Mouse (Mus musculus): Measurements from ENCODE around the gene Zdhhc13. TPM values are rescaled to one million over a fixed set of nuclear protein-coding genes. Genes with fewer than 3 reads are reported as not detected.

The Zdhhc13 gene
- polyA plus RNA-seq, 1 experiment, result not detected

DNA sequence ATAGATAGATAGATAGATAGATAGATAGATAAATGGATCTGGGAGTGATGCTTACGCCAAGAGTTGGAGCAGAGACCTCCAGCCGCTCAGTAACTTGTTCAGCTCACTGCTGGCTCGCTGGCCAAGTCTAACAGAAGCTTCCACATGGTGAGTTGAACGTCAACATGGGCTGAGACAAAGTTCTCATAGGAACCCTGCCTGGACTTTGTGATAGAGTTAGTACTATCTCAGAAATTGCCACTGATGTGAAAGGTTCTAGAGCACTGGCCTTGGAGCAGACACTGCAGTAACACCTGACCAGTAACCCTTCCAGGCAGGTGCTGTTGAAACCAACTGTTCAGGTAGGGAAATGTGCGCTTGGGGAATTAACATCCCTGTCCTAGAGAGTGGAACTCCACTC is 54.7 kb downstream of the Zdhhc13 start:
- H3K27ac ChIP-seq (ENCODE audit: insufficient read depth, low read depth, low read length), result no peak overlapping the region
- H3K4me1 ChIP-seq (ENCODE audit: control insufficient read depth, insufficient read depth, low read length), result peaks cover 4% of the 10 kb centered on the region
- WGBS, result 95% methylated on average over 5 of the region's 5 CpGs
- H3K4me3 ChIP-seq (ENCODE audit: insufficient read depth, low read depth, low read length), result no peak overlapping the region
- no peak for TF ChIP-seq POLR2A (IDR thresholded peaks at IDR 0.05; ENCODE audit: insufficient read depth, low read depth, low read length)
- TF ChIP-seq CTCF (IDR thresholded peaks at IDR 0.05; ENCODE audit: insufficient read depth, low read depth, low read length), result no peak

DNA sequence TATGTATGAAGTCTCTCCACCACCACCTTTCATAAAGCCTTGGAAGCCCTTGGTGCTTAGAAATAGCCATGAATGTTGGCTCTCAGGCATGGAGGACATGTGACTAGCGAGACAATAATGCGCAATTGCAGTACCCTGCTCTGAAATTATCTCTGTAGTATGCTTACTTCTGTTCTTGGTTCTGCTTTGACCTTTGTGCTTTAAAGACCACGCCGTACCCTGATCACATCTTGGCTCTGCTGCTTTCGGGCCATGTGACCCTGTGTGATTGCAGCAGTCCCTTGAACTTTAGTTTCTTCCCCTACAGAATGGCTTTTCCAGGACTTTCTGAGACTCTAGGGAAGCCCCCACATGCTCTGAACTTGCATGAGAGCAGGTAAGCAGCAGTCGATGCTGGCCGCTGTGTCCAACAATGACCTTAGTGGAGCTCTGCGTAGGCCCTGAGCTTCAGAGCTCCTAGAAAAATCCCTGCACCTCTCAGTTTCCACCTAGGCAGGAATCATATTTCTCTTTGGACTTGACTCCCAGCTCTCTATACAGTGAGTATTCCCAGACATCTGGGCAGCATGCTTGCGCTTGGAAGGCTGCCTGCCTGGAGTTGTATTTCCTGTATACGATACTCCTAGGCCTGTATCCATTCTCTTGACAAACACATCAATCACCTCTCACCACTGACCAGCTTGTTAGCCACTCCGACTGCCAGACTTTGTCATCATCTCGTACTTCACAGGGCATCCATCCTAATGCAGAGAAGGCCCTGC is 56.6 kb downstream of the Zdhhc13 start:
- no peak overlapping the region for H3K27ac ChIP-seq (ENCODE audit: insufficient read depth, low read depth, low read length)
- peaks cover 4% of the 10 kb centered on the region for H3K4me1 ChIP-seq (ENCODE audit: control insufficient read depth, insufficient read depth, low read length)
- WGBS, result 94% methylated on average over 12 of the region's 12 CpGs
- no peak for TF ChIP-seq POLR2A (IDR thresholded peaks at IDR 0.05; ENCODE audit: insufficient read depth, low read depth, low read length)
- no peak for TF ChIP-seq CTCF (IDR thresholded peaks at IDR 0.05; ENCODE audit: insufficient read depth, low read depth, low read length)
- no peak overlapping the region for H3K4me3 ChIP-seq (ENCODE audit: insufficient read depth, low read depth, low read length)

DNA sequence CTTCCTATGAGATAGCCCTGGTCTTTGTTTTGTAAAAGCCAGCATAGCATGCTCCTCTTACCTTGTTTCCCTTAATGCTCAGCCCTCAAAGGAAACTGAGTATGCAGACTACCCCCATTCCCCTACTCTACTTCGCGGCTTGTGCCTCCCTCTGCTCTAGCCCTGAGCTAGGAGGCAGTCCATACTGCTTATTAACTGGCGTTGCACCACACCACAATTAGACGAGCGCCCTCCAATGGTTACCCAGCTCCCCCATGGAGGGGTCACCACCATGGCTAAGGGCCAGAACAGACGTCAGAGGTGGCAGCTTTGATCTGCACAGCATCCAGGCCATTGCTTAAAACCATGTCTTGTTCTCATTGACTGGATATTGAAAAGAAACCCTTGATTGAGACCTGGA is 58.0 kb downstream of the Zdhhc13 start:
- WGBS, result 58% methylated on average over 6 of the region's 6 CpGs
- H3K4me1 ChIP-seq (ENCODE audit: control insufficient read depth, insufficient read depth, low read length), result peaks cover 4% of the 10 kb centered on the region
- no peak overlapping the region for H3K4me3 ChIP-seq (ENCODE audit: insufficient read depth, low read depth, low read length)
- TF ChIP-seq CTCF (IDR thresholded peaks at IDR 0.05; ENCODE audit: insufficient read depth, low read depth, low read length), result no peak
- no peak for TF ChIP-seq POLR2A (IDR thresholded peaks at IDR 0.05; ENCODE audit: insufficient read depth, low read depth, low read length)
- H3K27ac ChIP-seq (ENCODE audit: insufficient read depth, low read depth, low read length), result no peak overlapping the region

DNA sequence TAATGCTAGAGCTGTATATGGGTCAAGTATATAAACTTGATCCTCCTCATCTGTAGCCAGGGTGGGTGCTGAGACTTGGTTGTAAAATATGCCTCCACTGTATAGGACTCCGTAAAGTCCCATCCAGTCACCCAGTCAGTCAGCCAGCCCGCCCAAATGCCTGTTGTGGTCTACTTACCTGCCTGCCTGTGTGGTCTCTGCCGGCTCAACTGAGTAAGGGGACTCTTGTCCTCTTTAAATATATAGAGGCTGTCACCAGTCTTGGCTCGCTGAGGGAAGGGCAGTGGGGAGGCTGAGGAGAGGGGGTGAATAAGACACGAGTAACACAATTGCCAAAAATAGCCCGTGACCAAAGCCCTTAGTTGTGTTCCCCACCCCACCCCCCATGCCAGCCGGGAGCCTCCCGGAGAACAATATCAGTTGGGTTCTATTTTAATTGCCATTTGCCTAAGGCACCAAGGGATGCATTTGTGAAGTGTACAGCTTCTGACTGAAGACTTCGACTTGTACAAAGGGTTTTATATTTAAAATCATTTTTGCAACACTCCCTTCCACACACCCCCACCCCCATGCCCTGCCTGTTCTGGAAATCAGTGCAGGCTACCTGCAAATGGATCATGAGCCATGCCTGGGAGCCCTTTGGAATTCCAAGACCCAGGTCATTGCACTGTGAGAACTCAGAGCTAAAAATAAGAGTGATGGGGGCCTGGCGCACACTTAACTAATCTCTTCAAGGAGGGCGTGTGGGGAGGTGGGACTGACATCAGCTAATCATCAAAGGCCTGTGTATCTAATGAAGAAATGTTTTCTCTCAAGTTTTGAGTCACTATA is 59.2 kb downstream of the Zdhhc13 start, which contains the start of gene Csrp3:
Gene Csrp3 (minus strand): TSS at position 214 of the 831 bp plus-strand sequence.
- TF ChIP-seq CTCF (IDR thresholded peaks at IDR 0.05; ENCODE audit: insufficient read depth, low read depth, low read length) (no peak), POLR2A (IDR thresholded peaks at IDR 0.05; ENCODE audit: insufficient read depth, low read depth, low read length) (no peak)
- peaks cover 4% of the 10 kb centered on the region for H3K4me1 ChIP-seq (ENCODE audit: control insufficient read depth, insufficient read depth, low read length)
- H3K27ac ChIP-seq (ENCODE audit: insufficient read depth, low read depth, low read length), result no peak within 1 kb of the TSS
- WGBS, result 48% methylated on average over 11 of the region's 11 CpGs
- H3K4me3 ChIP-seq (ENCODE audit: insufficient read depth, low read depth, low read length), result no peak within 1 kb of the TSS

DNA sequence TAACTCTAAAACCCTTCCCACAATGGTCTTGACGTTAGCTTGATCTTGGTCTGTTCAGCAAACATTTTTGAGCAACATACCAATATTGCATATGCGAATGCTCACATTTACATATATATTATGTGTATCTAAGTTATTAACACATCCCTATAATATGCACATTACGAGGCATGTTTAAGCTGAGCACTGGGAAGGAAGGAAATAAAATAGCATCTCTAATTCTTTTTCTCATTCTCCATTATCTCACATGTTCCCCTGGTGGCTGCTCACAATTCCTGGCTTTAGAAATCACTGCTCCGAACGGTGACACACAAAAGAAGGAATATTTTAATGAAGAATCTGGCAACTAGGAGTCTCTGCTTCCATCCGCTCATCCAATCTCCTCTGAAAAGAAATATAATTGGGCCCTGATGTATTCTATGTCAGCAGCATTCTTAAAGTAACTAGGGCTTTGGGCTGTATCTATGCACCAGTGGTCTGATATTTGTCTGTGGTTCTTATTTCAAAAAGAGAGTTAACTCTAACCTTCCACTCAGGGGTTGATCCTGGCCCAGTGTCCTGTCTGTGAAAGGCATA is 62.8 kb downstream of the Zdhhc13 start:
- Histone ChIP-seq H3K4me1 (ENCODE audit: control insufficient read depth, insufficient read depth, low read length) (peaks cover 2% of the 10 kb centered on the region; the same call in 1 of the 2 replicates), H3K4me3 (ENCODE audit: insufficient read depth, low read depth, low read length) (no peak overlapping the region)
- WGBS, result 69% methylated on average over 6 of the region's 6 CpGs

DNA sequence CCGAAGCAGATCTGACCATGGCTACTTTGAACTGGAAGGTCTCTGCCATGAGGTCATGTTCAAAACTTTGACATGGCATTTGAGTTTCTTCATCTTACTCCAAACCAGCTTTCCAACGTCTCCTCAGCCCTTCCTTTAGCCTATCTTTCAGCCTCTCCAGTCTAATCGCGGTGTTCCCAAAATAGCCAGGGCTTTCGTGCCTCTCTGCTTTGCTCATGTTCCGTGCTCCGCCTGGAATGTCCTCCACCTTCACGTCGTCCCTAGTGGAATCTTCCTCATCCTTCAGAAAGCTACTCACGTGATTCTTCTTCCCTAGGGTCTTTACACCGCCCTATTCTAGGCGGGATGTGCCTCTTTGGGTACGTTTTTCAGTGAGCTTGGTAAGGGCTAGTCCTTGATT is 64.7 kb downstream of the Zdhhc13 start:
- 69% methylated on average over 13 of the region's 13 CpGs for WGBS
- Histone ChIP-seq H3K4me3 (ENCODE audit: insufficient read depth, low read depth, low read length) (no peak overlapping the region), H3K27ac (ENCODE audit: insufficient read depth, low read depth, low read length) (no peak overlapping the region), H3K4me1 (ENCODE audit: control insufficient read depth, insufficient read depth, low read length) (no peaks in the 10 kb centered on the region)
- no peak for TF ChIP-seq POLR2A (IDR thresholded peaks at IDR 0.05; ENCODE audit: insufficient read depth, low read depth, low read length)
- no peak for TF ChIP-seq CTCF (IDR thresholded peaks at IDR 0.05; ENCODE audit: insufficient read depth, low read depth, low read length)

More for the DNA sequence above, 62.8 kb downstream of the Zdhhc13 start:
- H3K27ac ChIP-seq (ENCODE audit: insufficient read depth, low read depth, low read length), result no peak overlapping the region
- no peak for TF ChIP-seq CTCF (IDR thresholded peaks at IDR 0.05; ENCODE audit: insufficient read depth, low read depth, low read length)
- TF ChIP-seq POLR2A (IDR thresholded peaks at IDR 0.05; ENCODE audit: insufficient read depth, low read depth, low read length), result no peak

DNA sequence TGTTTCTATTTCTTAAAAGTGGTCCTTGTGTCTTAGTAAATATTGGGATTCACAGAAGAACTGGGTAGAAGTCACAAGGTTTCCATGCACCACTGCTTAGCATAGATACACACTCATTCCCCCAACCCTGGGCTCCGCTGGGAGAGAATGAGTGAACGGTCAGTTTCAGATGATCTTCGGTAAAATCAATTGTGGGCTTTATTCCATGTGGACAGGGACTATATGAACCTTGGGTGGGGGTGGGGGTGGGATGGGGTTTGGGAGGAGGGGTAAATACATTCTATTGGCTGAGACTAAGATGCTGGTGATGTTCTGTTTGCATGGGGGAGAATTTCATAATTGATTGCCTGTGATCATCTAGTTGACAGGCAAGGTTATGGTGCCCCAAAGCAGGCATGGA is 66.7 kb downstream of the Zdhhc13 start:
- TF ChIP-seq CTCF (IDR thresholded peaks at IDR 0.05; ENCODE audit: insufficient read depth, low read depth, low read length) (no peak), POLR2A (IDR thresholded peaks at IDR 0.05; ENCODE audit: insufficient read depth, low read depth, low read length) (no peak)

DNA sequence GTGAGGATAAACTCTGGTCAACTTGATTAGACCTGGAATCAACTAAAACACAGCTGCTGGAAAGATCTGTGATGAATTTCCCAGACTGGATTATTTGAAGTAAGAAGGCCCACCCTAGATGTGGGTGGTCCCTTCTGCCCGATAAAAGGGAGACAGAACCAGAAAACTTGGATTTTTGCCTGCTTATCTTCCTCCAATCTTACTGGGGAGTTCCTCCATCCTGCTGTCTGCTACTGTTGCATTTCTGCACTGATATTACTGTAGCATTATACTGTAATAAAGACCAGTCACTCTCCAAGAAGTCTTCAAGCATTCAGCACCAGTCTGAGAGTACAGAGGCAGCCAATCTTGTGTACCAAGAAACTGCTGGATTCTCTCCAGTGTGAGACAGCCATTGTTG is 69.5 kb downstream of the Zdhhc13 start:
- TF ChIP-seq CTCF (IDR thresholded peaks at IDR 0.05; ENCODE audit: insufficient read depth, low read depth, low read length), result no peak
- no peak for TF ChIP-seq POLR2A (IDR thresholded peaks at IDR 0.05; ENCODE audit: insufficient read depth, low read depth, low read length)
- 75% methylated on average over 1 of the region's 1 CpGs for WGBS
- H3K27ac ChIP-seq (ENCODE audit: insufficient read depth, low read depth, low read length), result no peak overlapping the region
- H3K4me1 ChIP-seq (ENCODE audit: control insufficient read depth, insufficient read depth, low read length), result no peaks in the 10 kb centered on the region
- no peak overlapping the region for H3K4me3 ChIP-seq (ENCODE audit: insufficient read depth, low read depth, low read length)

More for the DNA sequence above, 66.7 kb downstream of the Zdhhc13 start:
- H3K4me1 ChIP-seq (ENCODE audit: control insufficient read depth, insufficient read depth, low read length), result no peaks in the 10 kb centered on the region
- WGBS, result 98% methylated on average over 3 of the region's 3 CpGs
- no peak overlapping the region for H3K27ac ChIP-seq (ENCODE audit: insufficient read depth, low read depth, low read length)
- no peak overlapping the region for H3K4me3 ChIP-seq (ENCODE audit: insufficient read depth, low read depth, low read length)

DNA sequence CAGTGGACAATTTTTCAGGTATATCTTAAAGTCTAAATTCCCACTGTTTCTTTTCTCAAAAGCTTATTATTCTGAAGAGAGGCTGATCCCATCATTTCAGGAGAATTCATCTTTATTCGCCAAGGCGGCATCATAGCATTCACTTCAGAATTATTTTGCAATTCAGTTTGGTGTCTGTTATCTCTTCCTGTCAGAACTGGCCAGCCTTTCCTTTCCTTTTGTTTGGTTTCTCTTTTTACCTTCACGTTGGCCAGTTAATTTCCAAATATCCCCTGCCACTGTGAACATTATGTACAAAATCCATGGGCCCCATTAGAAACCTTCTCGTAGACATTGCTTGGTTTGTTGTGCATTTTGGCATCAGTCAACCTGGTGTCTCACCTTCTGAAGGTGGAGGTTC is 70.6 kb downstream of the Zdhhc13 start:
- H3K4me3 ChIP-seq (ENCODE audit: insufficient read depth, low read depth, low read length), result no peak overlapping the region
- no peaks in the 10 kb centered on the region for H3K4me1 ChIP-seq (ENCODE audit: control insufficient read depth, insufficient read depth, low read length)
- TF ChIP-seq CTCF (IDR thresholded peaks at IDR 0.05; ENCODE audit: insufficient read depth, low read depth, low read length), result no peak
- TF ChIP-seq POLR2A (IDR thresholded peaks at IDR 0.05; ENCODE audit: insufficient read depth, low read depth, low read length), result no peak
- H3K27ac ChIP-seq (ENCODE audit: insufficient read depth, low read depth, low read length), result no peak overlapping the region
- WGBS, result 93% methylated on average over 4 of the region's 4 CpGs

Data from olfactory bulb, adult 2 months (tissue).